Mouse (Mus musculus): Measurements from ENCODE around the gene Rheb. TPM values are rescaled to one million over a fixed set of nuclear protein-coding genes. Genes with fewer than 3 reads are reported as not detected.

Rheb gene
- 198 and 224 TPM in 2 replicates for polyA plus RNA-seq (2014; fragmentation: Nextera tagmentation; extraction: Ambion mirVana)

- peak; percentile 98 for ATAC-seq (replicated peaks; ENCODE audit: low FRiP score, low TSS enrichment, low read depth)
- under 1% methylated on average over 92 of the region's 92 CpGs for WGBS
- peak; percentile 98 for DNase-seq (ENCODE audit: low spot score)
- Histone ChIP-seq H3K9ac (ENCODE audit: low read length) (peak within 1 kb of the TSS; percentile 91), H3K27ac (ENCODE audit: low read depth) (peak within 1 kb of the TSS; percentile 99), H3K27me3 (replicated peaks; ENCODE audit: control insufficient read depth, insufficient read depth, low read length) (no peaks in the 10 kb centered on the region), H3K9me3 (ENCODE audit: control insufficient read depth, low read length) (no peaks in the 10 kb centered on the region), H3K4me2 (ENCODE audit: low read length) (peak within 1 kb of the TSS; percentile 90), H3K4me3 (ENCODE audit: low read depth, low read length) (peak within 1 kb of the TSS; percentile 59), H3K4me1 (replicated peaks; ENCODE audit: control insufficient read depth, insufficient read depth, low read length) (peaks cover 25% of the 10 kb centered on the region), H3K36me3 (ENCODE audit: control insufficient read depth, insufficient read depth, low read length) (no peaks in the 10 kb centered on the region)
Observed at GRCm38 (mm10) chr5:24842274-24843102, at the start of gene Rheb. TSS of gene Rheb (minus strand) at chr5:24842624.

GRCm38 (mm10) chr5:24889860-24890259, 47.4 kb upstream of the Rheb start:
- no peak overlapping the region for H3K4me2 ChIP-seq (ENCODE audit: low read length)
- H3K4me1 ChIP-seq (replicated peaks; ENCODE audit: control insufficient read depth, insufficient read depth, low read length), result no peaks in the 10 kb centered on the region; the same call in 1 of the 2 replicates
- no peak for ATAC-seq (replicated peaks; ENCODE audit: low FRiP score, low TSS enrichment, low read depth)
- 65% methylated on average over 9 of the region's 9 CpGs for WGBS
- H3K27ac ChIP-seq (ENCODE audit: low read depth), result no peak overlapping the region
- H3K27me3 ChIP-seq (replicated peaks; ENCODE audit: control insufficient read depth, insufficient read depth, low read length), result no peaks in the 10 kb centered on the region
- no peak overlapping the region for H3K9ac ChIP-seq (ENCODE audit: low read length)
- H3K9me3 ChIP-seq (ENCODE audit: control insufficient read depth, low read length), result no peaks in the 10 kb centered on the region
- DNase-seq (ENCODE audit: low spot score), result no peak
- no peak overlapping the region for H3K4me3 ChIP-seq (ENCODE audit: low read depth, low read length)
- H3K36me3 ChIP-seq (ENCODE audit: control insufficient read depth, insufficient read depth, low read length), result peaks cover 36% of the 10 kb centered on the region

- Histone ChIP-seq H3K36me3 (ENCODE audit: control insufficient read depth, insufficient read depth, low read length) (peaks cover 37% of the 10 kb centered on the region), H3K4me3 (ENCODE audit: low read depth, low read length) (no peak overlapping the region), H3K9ac (ENCODE audit: low read length) (no peak overlapping the region), H3K4me2 (ENCODE audit: low read length) (no peak overlapping the region), H3K27me3 (replicated peaks; ENCODE audit: control insufficient read depth, insufficient read depth, low read length) (no peaks in the 10 kb centered on the region), H3K9me3 (ENCODE audit: control insufficient read depth, low read length) (no peaks in the 10 kb centered on the region), H3K4me1 (replicated peaks; ENCODE audit: control insufficient read depth, insufficient read depth, low read length) (no peaks in the 10 kb centered on the region; the same call in 1 of the 2 replicates), H3K27ac (ENCODE audit: low read depth) (no peak overlapping the region)
- ATAC-seq (replicated peaks; ENCODE audit: low FRiP score, low TSS enrichment, low read depth), result no peak
- DNase-seq (ENCODE audit: low spot score), result no peak
- 87% methylated on average over 11 of the region's 11 CpGs for WGBS
Observed at GRCm38 (mm10) chr5:24888874-24889591, 46.6 kb upstream of the Rheb start.

- WGBS, result 76% methylated on average over 8 of the region's 8 CpGs
- H3K9ac ChIP-seq (ENCODE audit: low read length), result no peak overlapping the region
Observed at GRCm38 (mm10) chr5:24887271-24887670, 44.8 kb upstream of the Rheb start.

GRCm38 (mm10) chr5:24878713-24879112, 36.3 kb upstream of the Rheb start:
- H3K27ac ChIP-seq (ENCODE audit: low read depth), result peak overlapping the region; percentile 54; the same call in 1 of the 2 replicates
- H3K9me3 ChIP-seq (ENCODE audit: control insufficient read depth, low read length), result no peaks in the 10 kb centered on the region
- 0 out of 2 replicates have a peak, but pooled peaks have one; percentile 50 for ATAC-seq (replicated peaks; ENCODE audit: low FRiP score, low TSS enrichment, low read depth)
- no peak overlapping the region for H3K4me2 ChIP-seq (ENCODE audit: low read length)
- H3K4me1 ChIP-seq (replicated peaks; ENCODE audit: control insufficient read depth, insufficient read depth, low read length), result peaks cover 7% of the 10 kb centered on the region
- no peak overlapping the region for H3K9ac ChIP-seq (ENCODE audit: low read length)
- no peak for DNase-seq (ENCODE audit: low spot score)
- no peaks in the 10 kb centered on the region for H3K27me3 ChIP-seq (replicated peaks; ENCODE audit: control insufficient read depth, insufficient read depth, low read length)
- WGBS, result 46% methylated on average over 4 of the region's 4 CpGs
- H3K4me3 ChIP-seq (ENCODE audit: low read depth, low read length), result no peak overlapping the region
- H3K36me3 ChIP-seq (ENCODE audit: control insufficient read depth, insufficient read depth, low read length), result peaks cover 29% of the 10 kb centered on the region

More at GRCm38 (mm10) chr5:24887271-24887670, 44.8 kb upstream of the Rheb start:
- Histone ChIP-seq H3K4me3 (ENCODE audit: low read depth, low read length) (no peak overlapping the region), H3K27me3 (replicated peaks; ENCODE audit: control insufficient read depth, insufficient read depth, low read length) (no peaks in the 10 kb centered on the region), H3K36me3 (ENCODE audit: control insufficient read depth, insufficient read depth, low read length) (peaks cover 37% of the 10 kb centered on the region), H3K4me1 (replicated peaks; ENCODE audit: control insufficient read depth, insufficient read depth, low read length) (no peaks in the 10 kb centered on the region), H3K27ac (ENCODE audit: low read depth) (no peak overlapping the region), H3K9me3 (ENCODE audit: control insufficient read depth, low read length) (no peaks in the 10 kb centered on the region), H3K4me2 (ENCODE audit: low read length) (no peak overlapping the region)
- DNase-seq (ENCODE audit: low spot score) (no peak), ATAC-seq (replicated peaks; ENCODE audit: low FRiP score, low TSS enrichment, low read depth) (no peak)

- Histone ChIP-seq H3K4me3 (ENCODE audit: low read depth, low read length) (no peak overlapping the region), H3K27ac (ENCODE audit: low read depth) (peak overlapping the region; percentile 54; the same call in 1 of the 2 replicates), H3K27me3 (replicated peaks; ENCODE audit: control insufficient read depth, insufficient read depth, low read length) (no peaks in the 10 kb centered on the region), H3K9me3 (ENCODE audit: control insufficient read depth, low read length) (no peaks in the 10 kb centered on the region), H3K9ac (ENCODE audit: low read length) (no peak overlapping the region), H3K36me3 (ENCODE audit: control insufficient read depth, insufficient read depth, low read length) (peaks cover 29% of the 10 kb centered on the region), H3K4me2 (ENCODE audit: low read length) (no peak overlapping the region), H3K4me1 (replicated peaks; ENCODE audit: control insufficient read depth, insufficient read depth, low read length) (peaks cover 7% of the 10 kb centered on the region)
- WGBS, result 51% methylated on average over 11 of the region's 11 CpGs
- DNase-seq (ENCODE audit: low spot score) (no peak), ATAC-seq (replicated peaks; ENCODE audit: low FRiP score, low TSS enrichment, low read depth) (no peak)
Observed at GRCm38 (mm10) chr5:24877836-24878624, 35.6 kb upstream of the Rheb start.

- H3K36me3 ChIP-seq (ENCODE audit: control insufficient read depth, insufficient read depth, low read length), result peaks cover 29% of the 10 kb centered on the region
- H3K4me3 ChIP-seq (ENCODE audit: low read depth, low read length), result no peak overlapping the region
- no peak overlapping the region for H3K4me2 ChIP-seq (ENCODE audit: low read length)
- no peak overlapping the region for H3K27ac ChIP-seq (ENCODE audit: low read depth)
- no peak overlapping the region for H3K9ac ChIP-seq (ENCODE audit: low read length)
- no peaks in the 10 kb centered on the region for H3K27me3 ChIP-seq (replicated peaks; ENCODE audit: control insufficient read depth, insufficient read depth, low read length)
- 87% methylated on average over 9 of the region's 9 CpGs for WGBS
- DNase-seq (ENCODE audit: low spot score) (no peak), ATAC-seq (replicated peaks; ENCODE audit: low FRiP score, low TSS enrichment, low read depth) (no peak)
- no peaks in the 10 kb centered on the region for H3K9me3 ChIP-seq (ENCODE audit: control insufficient read depth, low read length)
- H3K4me1 ChIP-seq (replicated peaks; ENCODE audit: control insufficient read depth, insufficient read depth, low read length), result peaks cover 7% of the 10 kb centered on the region
Observed at GRCm38 (mm10) chr5:24876653-24877052, 34.2 kb upstream of the Rheb start.

- Histone ChIP-seq H3K36me3 (ENCODE audit: control insufficient read depth, insufficient read depth, low read length) (peaks cover 32% of the 10 kb centered on the region), H3K4me2 (ENCODE audit: low read length) (no peak overlapping the region), H3K4me3 (ENCODE audit: low read depth, low read length) (no peak overlapping the region), H3K9ac (ENCODE audit: low read length) (no peak overlapping the region), H3K4me1 (replicated peaks; ENCODE audit: control insufficient read depth, insufficient read depth, low read length) (peaks cover 7% of the 10 kb centered on the region), H3K27me3 (replicated peaks; ENCODE audit: control insufficient read depth, insufficient read depth, low read length) (no peaks in the 10 kb centered on the region), H3K27ac (ENCODE audit: low read depth) (no peak overlapping the region), H3K9me3 (ENCODE audit: control insufficient read depth, low read length) (no peaks in the 10 kb centered on the region)
- DNase-seq (ENCODE audit: low spot score), result no peak
- no peak for ATAC-seq (replicated peaks; ENCODE audit: low FRiP score, low TSS enrichment, low read depth)
- WGBS, result 77% methylated on average over 4 of the region's 4 CpGs
Observed at GRCm38 (mm10) chr5:24874111-24874510, 31.7 kb upstream of the Rheb start.
